Mouse (Mus musculus) lung, postnatal 0 days (tissue): ENCODE results near the gene Nrip1.

ENCODE experiments used
- CTCF ChIP-seq: IDR thresholded peaks from 2 replicates; pipeline ENCODE4 v1.5.1; 2016; ENCODE audit warnings: antibody characterized with exemption, mild to moderate bottlenecking
- EP300 ChIP-seq: IDR thresholded peaks from 2 replicates; pipeline ENCODE4 v1.6.1; 2016; ENCODE audit warnings: antibody characterized with exemption, mild to moderate bottlenecking, control low read depth

DNA sequence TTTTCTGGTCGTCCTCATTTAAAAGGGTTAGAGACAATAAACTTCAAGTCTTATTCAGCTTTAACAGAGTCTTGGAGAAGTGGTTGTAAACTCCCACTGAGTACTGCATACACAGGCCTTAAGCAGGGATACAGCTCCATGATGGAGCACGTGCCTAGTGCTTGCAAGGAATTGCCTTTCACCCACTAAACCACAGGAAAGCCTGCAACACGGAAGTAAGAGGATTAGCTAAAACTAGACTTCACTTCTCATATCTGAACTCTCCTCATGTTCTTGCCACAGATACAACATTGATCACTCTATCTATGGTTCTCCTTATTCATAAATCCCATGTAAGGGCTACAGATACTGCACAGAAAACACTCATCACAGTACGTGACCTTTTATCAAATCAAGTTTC is 132.4 kb downstream of the Nrip1 start:
- TF ChIP-seq EP300: no peak
- TF ChIP-seq CTCF: no peak
